ENCODE assay signal across 19 mouse cellular contexts in the genomic region with DNA sequence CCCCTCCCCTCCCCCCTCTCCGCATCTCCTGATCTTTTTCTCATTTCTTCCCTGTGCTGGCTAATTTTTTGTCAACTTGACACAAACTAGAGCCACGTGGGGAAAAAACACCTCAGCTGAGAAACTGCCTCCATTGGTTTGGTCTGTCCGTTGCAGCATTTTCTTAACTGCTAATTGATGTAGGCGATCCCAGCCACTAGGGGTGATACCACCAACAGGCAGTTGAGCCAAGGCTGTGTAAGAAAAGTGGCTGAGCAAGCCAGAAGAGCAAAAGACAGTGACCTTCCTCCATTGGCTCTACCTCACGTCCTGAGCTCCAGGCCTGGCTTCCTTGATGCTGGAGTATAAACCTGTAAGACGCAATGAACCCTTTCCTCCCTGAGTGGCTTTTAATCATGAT. TPM values are rescaled to one million over a fixed set of nuclear protein-coding genes. Genes with fewer than 3 reads are reported as not detected.
DNase-seq lines count a peak whose midpoint lies in the region; ATAC-seq and TF ChIP-seq lines count a peak whose summit lies in the region.
"Had no signal": no experiment of that assay in that cellular context is flagged by ENCODE, and none has a peak within 500 bp of the region (broad histone marks: within the 10 kb centered on the region; RNA-seq: fewer than 3 reads in every experiment).

No protein-coding gene starts in this region.

- WGBS in hindbrain, embryonic 11.5 days, result 25% methylated on average over 5 of the region's 6 CpGs
- 28% methylated on average over 6 of the region's 6 CpGs for WGBS in hindbrain, embryonic 12.5 days
- 53% methylated on average over 5 of the region's 6 CpGs for WGBS in lung, postnatal 0 days

- H3K9ac ChIP-seq in hindbrain, embryonic 11.5 days (ENCODE audit: low read depth, low read length), result no peak overlapping the region
- H3K9ac ChIP-seq in hindbrain, embryonic 12.5 days, result no peak overlapping the region
- H3K9ac ChIP-seq in lung, postnatal 0 days (replicated peaks; ENCODE audit: low read depth), result no peak overlapping the region
- H3K9ac ChIP-seq: liver, embryonic 12.5 days had no signal

- no peaks in the 10 kb centered on the region for H3K36me3 ChIP-seq in hindbrain, embryonic 11.5 days (ENCODE audit: control insufficient read depth, insufficient read depth, low read length)
- H3K36me3 ChIP-seq in hindbrain, embryonic 12.5 days, result no peaks in the 10 kb centered on the region
- H3K36me3 ChIP-seq in lung, postnatal 0 days (ENCODE audit: insufficient read depth, low read length), result no peaks in the 10 kb centered on the region
- H3K36me3 ChIP-seq: G1E; hindbrain, embryonic 13.5 days; liver, embryonic 12.5 days had no signal

- no peaks in the 10 kb centered on the region for H3K9me3 ChIP-seq in hindbrain, embryonic 11.5 days (ENCODE audit: control insufficient read depth, low read length)
- no peaks in the 10 kb centered on the region for H3K9me3 ChIP-seq in hindbrain, embryonic 12.5 days (replicated peaks)
- H3K9me3 ChIP-seq in lung, postnatal 0 days (ENCODE audit: low read length), result no peaks in the 10 kb centered on the region
- H3K9me3 ChIP-seq: hindbrain, embryonic 13.5 days; liver, embryonic 12.5 days had no signal

- DNase-seq in hindbrain, embryonic 11.5 days (ENCODE audit: low spot score), result peak; percentile 40
- no peak for DNase-seq in lung, postnatal 0 days (ENCODE audit: low spot score)
- no peak for DNase-seq in lung, postnatal 14 days
- peak; percentile 24 for DNase-seq in brain, embryonic 14.5 days (ENCODE audit: low read depth)
- DNase-seq in retina, postnatal 1 day, result peak; percentile 67
- DNase-seq in adrenal gland, adult 2 months, result no peak
- DNase-seq: adrenal gland, postnatal 14 days; cerebellum, adult 2 months; gastrocnemius, adult 2 months; heart, adult 11 months; kidney, adult 2 months; kidney, postnatal 36 days; lung, postnatal 10 days; thymus, postnatal 25 days had no signal

- no peak overlapping the region for H3K4me3 ChIP-seq in hindbrain, embryonic 11.5 days (ENCODE audit: low read depth, low read length)
- no peak overlapping the region for H3K4me3 ChIP-seq in hindbrain, embryonic 12.5 days
- no peak overlapping the region for H3K4me3 ChIP-seq in lung, postnatal 0 days (ENCODE audit: low read depth, low read length)
- H3K4me3 ChIP-seq: erythroblast, embryonic 14.5 days; liver, embryonic 12.5 days had no signal

- no peak overlapping the region for H3K27ac ChIP-seq in hindbrain, embryonic 11.5 days (ENCODE audit: low read depth, low read length)
- H3K27ac ChIP-seq in hindbrain, embryonic 12.5 days, result no peak overlapping the region
- H3K27ac ChIP-seq in lung, postnatal 0 days (ENCODE audit: low read length), result no peak overlapping the region
- H3K27ac ChIP-seq: gastrocnemius, adult 2 months; hindbrain, embryonic 13.5 days; liver, embryonic 12.5 days had no signal

- peak; percentile 45 for TF ChIP-seq CTCF in lung, postnatal 0 days (IDR thresholded peaks at IDR 0.05)
- TF ChIP-seq CTCF in brain, embryonic 14.5 days (IDR thresholded peaks at IDR 0.05; ENCODE audit: borderline replicate concordance, extremely low read depth, insufficient read depth, insufficient read length), result peak; percentile 45; the same call in 1 of the 2 replicates

- TF ChIP-seq POLR2A in brain, embryonic 14.5 days (IDR thresholded peaks at IDR 0.05; ENCODE audit: borderline replicate concordance, extremely low read depth, insufficient read depth, insufficient read length, poor library complexity, severe bottlenecking), result no peak

- H3K4me2 ChIP-seq in hindbrain, embryonic 11.5 days (replicated peaks; ENCODE audit: low read depth, low read length), result no peak overlapping the region
- no peak overlapping the region for H3K4me2 ChIP-seq in hindbrain, embryonic 12.5 days (replicated peaks)
- H3K4me2 ChIP-seq in lung, postnatal 0 days (replicated peaks; ENCODE audit: low read depth, low read length), result no peak overlapping the region

- ATAC-seq in hindbrain, embryonic 11.5 days (ENCODE audit: low FRiP score), result no peak
- no peak for ATAC-seq in hindbrain, embryonic 12.5 days (ENCODE audit: low FRiP score)
- ATAC-seq in lung, postnatal 0 days, result no peak

- no peak for TF ChIP-seq EP300 in lung, postnatal 0 days (IDR thresholded peaks at IDR 0.05)

- peaks cover 6% of the 10 kb centered on the region for H3K27me3 ChIP-seq in hindbrain, embryonic 11.5 days (ENCODE audit: control insufficient read depth, insufficient read depth, low read length)
- H3K27me3 ChIP-seq in hindbrain, embryonic 12.5 days, result peaks cover 24% of the 10 kb centered on the region
- 0 out of 2 replicates have a peak, but pooled peaks cover 13% of the 10 kb centered on the region for H3K27me3 ChIP-seq in lung, postnatal 0 days (replicated peaks; ENCODE audit: insufficient read depth, low read length)

- H3K4me1 ChIP-seq in hindbrain, embryonic 11.5 days (replicated peaks; ENCODE audit: control insufficient read depth, insufficient read depth, low read length), result no peaks in the 10 kb centered on the region; the same call in none of the 2 replicates
- H3K4me1 ChIP-seq in hindbrain, embryonic 12.5 days, result peaks cover 20% of the 10 kb centered on the region
- peaks cover 9% of the 10 kb centered on the region for H3K4me1 ChIP-seq in lung, postnatal 0 days (ENCODE audit: insufficient read depth, low read depth, low read length)

RNA-seq across cellular contexts. Expression of a gene that starts 1.0 kb away (rescaled TPM):
- polyA plus RNA-seq in hindbrain, embryonic 11.5 days (2014; fragmentation: Nextera tagmentation; extraction: Ambion mirVana), result 10.6 and 12.2 TPM in 2 replicates
- 25.3 and 30.2 TPM in 2 replicates for polyA plus RNA-seq in hindbrain, embryonic 12.5 days (2016; fragmentation: Nextera tagmentation; extraction: Ambion mirVana)
- 82.5 and 88.3 TPM in 2 replicates for polyA plus RNA-seq in lung, postnatal 0 days (2015; fragmentation: Nextera tagmentation; extraction: Ambion mirVana)
- 10.7 and 16.5 TPM in 2 replicates for polyA plus RNA-seq in brain, embryonic 14.5 days (2012; rRNA removed)
- 10 to 100 TPM; 18.9 to 21.6 TPM for total RNA-seq in adrenal gland, adult 2 months (2021)
- polyA plus RNA-seq in adrenal gland, adult 2 months (2012; rRNA removed), result 13.1 and 14.2 TPM in 2 replicates
- polyA plus RNA-seq: erythroblast, embryonic 14.5 days; G1E had no signal

Comparison
In these comparisons a context has a peak if more than half of its experiments do, and no peak if none do; other contexts are left out.
1. DNase-seq: peak in hindbrain, embryonic 11.5 days (single experiment), brain, embryonic 14.5 days (single experiment) and retina, postnatal 1 day (single experiment); none in lung, postnatal 0 days (single experiment), lung, postnatal 14 days (single experiment) and adrenal gland, adult 2 months (single experiment).